Mouse (Mus musculus) layer of hippocampus, adult 9-10 months (tissue): ENCODE data around the gene Sumf1.

Source experiments
- DNase-seq: peaks from one replicate; pipeline ENCODE4 v3.0.0; 2022; ENCODE audit warnings: low spot score

Sumf1 gene

GRCm38 (mm10) chr6:108091296-108091695 is 94.1 kb downstream of the Sumf1 start:
- DNase-seq: no peak

GRCm38 (mm10) chr6:108075857-108076256 is 109.5 kb downstream of the Sumf1 start:
- DNase-seq: no peak

GRCm38 (mm10) chr6:108074624-108075023 is 110.8 kb downstream of the Sumf1 start:
- no peak for DNase-seq

- no peak for DNase-seq
These were observed 111.5 kb downstream of the Sumf1 start for GRCm38 (mm10) chr6:108073931-108074330.

GRCm38 (mm10) chr6:108073071-108073470 is 112.3 kb downstream of the Sumf1 start:
- no peak for DNase-seq

GRCm38 (mm10) chr6:108070947-108071346 is 114.4 kb downstream of the Sumf1 start:
- DNase-seq: no peak

GRCm38 (mm10) chr6:108065583-108065982 is 119.8 kb downstream of the Sumf1 start:
- peak; percentile 72 for DNase-seq

GRCm38 (mm10) chr6:108064918-108065526 is 120.4 kb downstream of the Sumf1 start, which contains the start of gene Setmar:
Gene Setmar (plus strand): TSS chr6:108065045.
- DNase-seq: peak; percentile 94

- no peak for DNase-seq
These were observed 124.3 kb downstream of the Sumf1 start for GRCm38 (mm10) chr6:108061121-108061520.

- DNase-seq: no peak
These were observed 127.3 kb downstream of the Sumf1 start for GRCm38 (mm10) chr6:108058066-108058465.

GRCm38 (mm10) chr6:108057353-108057752 is 128.0 kb downstream of the Sumf1 start:
- DNase-seq: no peak
